Mouse (Mus musculus) testis, adult 2 months (tissue): ENCODE measurements around the gene Snrnp70. TPM values are rescaled to one million over a fixed set of nuclear protein-coding genes. Genes with fewer than 3 reads are reported as not detected.

ENCODE experiments used
- H3K27ac ChIP-seq: fragments of 200-500 bp; 2 replicates; pipeline ENCODE4 v1.5.1; 2012; ENCODE audit warnings: low read depth, low read length; ENCODE audit not compliant: control insufficient read depth, insufficient read depth
- H3K27me3 ChIP-seq: fragments of 200-500 bp; 2 replicates; pipeline ENCODE4 v1.6.1; 2012; ENCODE audit warnings: mild to moderate bottlenecking, low read length, moderate library complexity; ENCODE audit not compliant: control insufficient read depth, insufficient read depth
- H3K36me3 ChIP-seq: fragments of 200-500 bp; 2 replicates; pipeline ENCODE4 v1.6.1; 2012; ENCODE audit warnings: mild to moderate bottlenecking, low read length; ENCODE audit not compliant: control insufficient read depth, insufficient read depth
- H3K4me1 ChIP-seq: fragments of 200-500 bp; 2 replicates; pipeline ENCODE4 v1.6.1; 2012; ENCODE audit warnings: low read length; ENCODE audit not compliant: control insufficient read depth, insufficient read depth
- H3K4me3 ChIP-seq: fragments of 200-500 bp; 2 replicates; pipeline ENCODE4 v1.5.1; 2012; ENCODE audit warnings: low read depth, mild to moderate bottlenecking, low read length, moderate library complexity, mixed read lengths; ENCODE audit not compliant: control insufficient read depth
- CTCF ChIP-seq: fragments of 200-500 bp; IDR thresholded peaks from 2 replicates; pipeline ENCODE4 v1.5.1; 2012; ENCODE audit warnings: low read depth, mild to moderate bottlenecking, inconsistent platforms, low read length, moderate library complexity; ENCODE audit not compliant: control insufficient read depth, insufficient read depth, insufficient replicate concordance
- POLR2A ChIP-seq: fragments of 200-500 bp; IDR thresholded peaks from 2 replicates; pipeline ENCODE4 v1.6.1; 2012; ENCODE audit warnings: low read depth, mild to moderate bottlenecking, inconsistent platforms, low read length, moderate library complexity; ENCODE audit not compliant: control insufficient read depth
- polyA plus RNA-seq: library from polyadenylated mRNA; depleted of rRNA; stranded (reverse); fragments of >200 nt; gene quantifications from 2 replicates; pipeline ENCODE4 v1.2.3, GENCODE M21; 2012

Gene Snrnp70
- polyA plus RNA-seq, 1 experiment: 202 TPM

DNA sequence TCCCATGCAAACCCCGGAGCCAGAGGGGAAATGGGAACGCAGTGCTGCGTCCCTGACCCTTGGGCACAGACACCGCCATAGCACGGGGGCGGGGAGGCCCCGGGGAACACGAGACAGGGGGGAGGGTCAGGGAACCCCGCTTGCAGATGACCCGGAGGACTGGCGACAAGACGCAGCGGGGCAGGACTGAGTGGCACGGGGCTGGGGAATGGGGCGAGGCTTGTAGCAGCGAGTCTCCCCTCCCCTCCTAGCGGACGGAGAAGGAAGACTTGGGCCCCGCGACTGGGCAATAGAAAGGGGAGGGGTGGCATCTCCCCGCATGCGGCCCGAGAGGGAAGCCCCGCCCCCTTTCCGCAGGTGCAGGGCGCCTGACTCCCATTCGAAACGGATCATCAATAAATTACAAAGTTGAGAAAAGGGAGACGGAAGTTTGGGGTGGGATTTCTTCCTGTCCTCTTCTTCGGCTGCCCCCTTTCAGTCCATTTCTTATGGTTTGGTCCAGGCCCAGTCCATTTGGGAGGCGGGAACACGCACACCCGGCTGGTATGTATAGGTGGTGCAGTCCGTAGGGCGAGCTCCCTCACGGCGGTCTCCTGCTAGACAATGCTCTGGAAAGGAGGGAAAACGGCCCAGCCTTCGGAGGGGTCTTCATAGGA is 56.0 kb downstream of the Snrnp70 start:
- peaks cover 38% of the 10 kb centered on the region for H3K4me1 ChIP-seq
- H3K36me3 ChIP-seq: no peaks in the 10 kb centered on the region
- TF ChIP-seq CTCF (no peak), POLR2A (no peak)
- peak overlapping the region; percentile 64 for H3K4me3 ChIP-seq
- H3K27ac ChIP-seq: no peak overlapping the region
- no peaks in the 10 kb centered on the region for H3K27me3 ChIP-seq

GRCm38 (mm10) chr7:45338161-45338911 is 57.2 kb downstream of the Snrnp70 start:
- no peak overlapping the region for H3K27ac ChIP-seq
- no peak overlapping the region for H3K4me3 ChIP-seq
- H3K4me1 ChIP-seq: peaks cover 42% of the 10 kb centered on the region
- TF ChIP-seq CTCF (no peak), POLR2A (no peak)
- no peaks in the 10 kb centered on the region; the same call in 1 of the 2 replicates for H3K27me3 ChIP-seq
- H3K36me3 ChIP-seq: no peaks in the 10 kb centered on the region

- no peaks in the 10 kb centered on the region; the same call in 1 of the 2 replicates for H3K27me3 ChIP-seq
- no peak overlapping the region for H3K27ac ChIP-seq
- H3K4me3 ChIP-seq: no peak overlapping the region
- H3K4me1 ChIP-seq: peaks cover 43% of the 10 kb centered on the region
- no peaks in the 10 kb centered on the region for H3K36me3 ChIP-seq
- TF ChIP-seq POLR2A (no peak), CTCF (no peak)
Measured at GRCm38 (mm10) chr7:45337469-45337868, 58.1 kb downstream of the Snrnp70 start.

GRCm38 (mm10) chr7:45336319-45336718 is 59.2 kb downstream of the Snrnp70 start:
- TF ChIP-seq POLR2A: no peak
- TF ChIP-seq CTCF: no peak
- Histone ChIP-seq H3K4me1 (peaks cover 41% of the 10 kb centered on the region), H3K27ac (no peak overlapping the region), H3K36me3 (no peaks in the 10 kb centered on the region), H3K27me3 (no peaks in the 10 kb centered on the region; the same call in 1 of the 2 replicates), H3K4me3 (no peak overlapping the region)

DNA sequence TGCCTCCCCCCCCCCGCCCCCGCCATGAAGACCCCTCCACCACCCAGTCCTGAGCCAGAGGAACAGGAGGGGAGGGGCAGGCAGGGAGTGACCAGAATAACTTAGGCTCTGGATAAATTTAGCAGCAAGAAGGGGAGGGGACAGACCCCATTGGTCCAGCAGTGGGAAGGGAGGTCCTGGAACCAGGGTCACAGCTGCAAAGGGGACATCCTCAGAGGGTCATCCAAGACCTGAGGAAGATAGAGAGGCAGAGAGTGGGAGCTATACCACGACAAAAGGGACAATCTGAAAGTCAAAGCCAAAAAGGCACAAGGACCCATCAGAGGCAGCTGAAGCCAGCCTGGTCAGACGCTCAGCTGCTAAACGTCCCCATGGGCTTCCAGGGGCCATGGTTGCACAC is 60.5 kb downstream of the Snrnp70 start, which contains the start of gene Hrc:
Hrc (plus strand) TSS at position 235 of the 400 bp plus-strand sequence.
- no peak within 1 kb of the TSS for H3K27ac ChIP-seq
- H3K4me3 ChIP-seq: peak within 1 kb of the TSS; percentile 72
- no peaks in the 10 kb centered on the region; the same call in 1 of the 2 replicates for H3K27me3 ChIP-seq
- TF ChIP-seq POLR2A: no peak
- no peak for TF ChIP-seq CTCF
- peaks cover 33% of the 10 kb centered on the region for H3K4me1 ChIP-seq
- H3K36me3 ChIP-seq: no peaks in the 10 kb centered on the region

- H3K27me3 ChIP-seq: no peaks in the 10 kb centered on the region; the same call in 1 of the 2 replicates
- H3K4me3 ChIP-seq: no peak overlapping the region
- no peaks in the 10 kb centered on the region for H3K36me3 ChIP-seq
- peaks cover 28% of the 10 kb centered on the region for H3K4me1 ChIP-seq
- no peak overlapping the region for H3K27ac ChIP-seq
- TF ChIP-seq CTCF: no peak
- no peak for TF ChIP-seq POLR2A
Measured at GRCm38 (mm10) chr7:45334605-45335004, 60.9 kb downstream of the Snrnp70 start.

GRCm38 (mm10) chr7:45333431-45333982 is 62.0 kb downstream of the Snrnp70 start, which contains the start of gene Trpm4:
Gene Trpm4, minus strand, starts transcription at chr7:45333780.
- H3K4me1 ChIP-seq: peaks cover 20% of the 10 kb centered on the region
- no peak for TF ChIP-seq CTCF
- peak; percentile 53; the same call in 1 of the 2 replicates for TF ChIP-seq POLR2A
- H3K36me3 ChIP-seq: no peaks in the 10 kb centered on the region
- H3K27me3 ChIP-seq: no peaks in the 10 kb centered on the region; the same call in 1 of the 2 replicates
- H3K4me3 ChIP-seq: peak within 1 kb of the TSS; percentile 72
- H3K27ac ChIP-seq: no peak within 1 kb of the TSS
